Mouse (Mus musculus): ENCODE measurements around the gene Zfp986. TPM values are rescaled to one million over a fixed set of nuclear protein-coding genes. Genes with fewer than 3 reads are reported as not detected.

Zfp986 gene
- polyA plus RNA-seq, 1 experiment from 2014 or later: not detected

Other genes with a start within 250 kb of the Zfp986 start
- gene Zfp980, start 198.1 kb upstream of the Zfp986 start, polyA plus RNA-seq (2016; fragmentation: Nextera tagmentation; extraction: Ambion mirVana): not detected in 2 replicates
- gene Zfp987, start 228.5 kb downstream of the Zfp986 start, polyA plus RNA-seq (2016; fragmentation: Nextera tagmentation; extraction: Ambion mirVana): 0.09 TPM in 2 replicates

All from limb, embryonic 10.5 days (tissue).